In the genomic region with DNA sequence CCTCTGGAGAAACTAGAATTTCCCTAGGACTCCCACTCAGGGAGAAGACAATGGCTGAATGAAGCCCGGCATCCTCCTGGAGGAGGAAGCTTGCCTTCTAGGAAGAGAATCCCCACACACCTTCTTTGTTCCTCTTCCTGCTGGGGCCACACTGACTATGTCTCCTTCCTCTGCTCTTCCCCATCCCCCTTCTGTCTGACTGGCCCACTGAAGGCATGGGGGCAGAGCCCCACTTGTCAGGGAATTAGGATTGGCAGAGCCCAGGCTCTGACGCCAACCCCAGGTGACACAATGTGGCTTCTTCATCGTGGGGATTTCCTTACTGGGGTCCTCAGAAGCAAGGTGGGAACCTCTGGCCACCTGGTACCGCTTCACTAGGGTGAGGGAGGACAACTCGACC, we compare ENCODE assay signal across 17 mouse cellular contexts. TPM values are rescaled to one million over a fixed set of nuclear protein-coding genes. Genes with fewer than 3 reads are reported as not detected.
DNase-seq lines count a peak whose midpoint lies in the region; ATAC-seq and TF ChIP-seq lines count a peak whose summit lies in the region.
"Had no signal": no experiment of that assay in that cellular context is flagged by ENCODE, and none has a peak within 500 bp of the region (broad histone marks: within the 10 kb centered on the region; RNA-seq: fewer than 3 reads in every experiment).

No protein-coding gene starts in this region.

- 66% methylated on average over 5 of the region's 5 CpGs for WGBS in hindbrain, embryonic 12.5 days
- 68% methylated on average over 5 of the region's 5 CpGs for WGBS in hindbrain, embryonic 14.5 days
- 59% methylated on average over 5 of the region's 5 CpGs for WGBS in thymus, adult 2 months
- WGBS in limb, embryonic 11.5 days: 64% methylated on average over 5 of the region's 5 CpGs
- whole genome bisulfite sequencing in neural tube, embryonic 15.5 days: 73% methylated on average over 5 of the region's 5 CpGs

- no peak for TF ChIP-seq CTCF in thymus, adult 2 months (IDR thresholded peaks at IDR 0.05; ENCODE audit: borderline replicate concordance, control insufficient read depth, extremely low read depth, insufficient read depth, low read length, poor library complexity)

- DNase-seq in hindbrain, embryonic 14.5 days (ENCODE audit: low spot score): no peak
- peak; percentile 12 for DNase-seq in thymus, postnatal 14 days
- DNase-seq in thymus, adult 2 months: no peak
- DNase-seq in limb, embryonic 11.5 days (ENCODE audit: low spot score): no peak
- DNase-seq in urinary bladder, postnatal 4 days (ENCODE audit: low spot score in 2 of 2): no peak
- DNase-seq in urinary bladder, postnatal 14 days (ENCODE audit: low spot score): no peak
- DNase-seq: embryo, embryonic 11 days; gastrocnemius, postnatal 14 days; heart, postnatal 10 days; kidney, postnatal 4 days; lung, postnatal 14 days; right cerebral cortex, postnatal 25 days; thymus, postnatal 25 days had no signal

- H3K9ac ChIP-seq in hindbrain, embryonic 12.5 days: no peak overlapping the region
- no peak overlapping the region for H3K9ac ChIP-seq in hindbrain, embryonic 14.5 days
- H3K9ac ChIP-seq in limb, embryonic 11.5 days (ENCODE audit: low read length): 0 out of 2 replicates have a peak overlapping the region, but pooled peaks have one; percentile 2
- no peak overlapping the region for H3K9ac ChIP-seq in neural tube, embryonic 15.5 days (replicated peaks)
- H3K9ac ChIP-seq: liver, embryonic 15.5 days had no signal

- TF ChIP-seq POLR2A in thymus, adult 2 months (IDR thresholded peaks at IDR 0.05; ENCODE audit: control insufficient read depth, extremely low read depth, insufficient read depth, low read length, poor library complexity): no peak

- no peak overlapping the region for H3K4me2 ChIP-seq in hindbrain, embryonic 12.5 days (replicated peaks)
- H3K4me2 ChIP-seq in hindbrain, embryonic 14.5 days (replicated peaks): no peak overlapping the region
- no peak overlapping the region for H3K4me2 ChIP-seq in limb, embryonic 11.5 days (ENCODE audit: low read depth, severe bottlenecking)
- peak overlapping the region; percentile 70; the same call in 1 of the 2 replicates for H3K4me2 ChIP-seq in neural tube, embryonic 15.5 days

- peak overlapping the region; percentile 80; the same call in 1 of the 2 replicates for H3K27ac ChIP-seq in hindbrain, embryonic 12.5 days
- no peak overlapping the region for H3K27ac ChIP-seq in hindbrain, embryonic 14.5 days
- no peak overlapping the region for H3K27ac ChIP-seq in thymus, adult 2 months (ENCODE audit: control insufficient read depth, insufficient read depth, low read length)
- no peak overlapping the region for H3K27ac ChIP-seq in limb, embryonic 11.5 days (replicated peaks; ENCODE audit: low read depth, low read length)
- H3K27ac ChIP-seq in neural tube, embryonic 15.5 days (replicated peaks): no peak overlapping the region
- H3K27ac ChIP-seq: liver, embryonic 15.5 days had no signal

- no peak for ATAC-seq in hindbrain, embryonic 12.5 days (ENCODE audit: low FRiP score)
- no peak for ATAC-seq in hindbrain, embryonic 14.5 days (ENCODE audit: low FRiP score)
- no peak for ATAC-seq in limb, embryonic 11.5 days (ENCODE audit: insufficient number of reproducible peaks, low FRiP score, low TSS enrichment, low read depth)
- ATAC-seq in neural tube, embryonic 15.5 days (ENCODE audit: low FRiP score): no peak

- no peaks in the 10 kb centered on the region for H3K27me3 ChIP-seq in hindbrain, embryonic 12.5 days
- no peaks in the 10 kb centered on the region for H3K27me3 ChIP-seq in hindbrain, embryonic 14.5 days (ENCODE audit: control insufficient read depth, insufficient read depth, low read length)
- H3K27me3 ChIP-seq in thymus, adult 2 months (ENCODE audit: control insufficient read depth, insufficient read depth, low read length): no peaks in the 10 kb centered on the region
- no peaks in the 10 kb centered on the region for H3K27me3 ChIP-seq in limb, embryonic 11.5 days (ENCODE audit: control insufficient read depth, insufficient read depth, low read length)
- no peaks in the 10 kb centered on the region for H3K27me3 ChIP-seq in neural tube, embryonic 15.5 days (replicated peaks)
- H3K27me3 ChIP-seq: liver, embryonic 15.5 days had no signal

- H3K9me3 ChIP-seq in hindbrain, embryonic 12.5 days (replicated peaks): no peaks in the 10 kb centered on the region
- no peaks in the 10 kb centered on the region for H3K9me3 ChIP-seq in hindbrain, embryonic 14.5 days (ENCODE audit: control insufficient read depth, low read length)
- H3K9me3 ChIP-seq in limb, embryonic 11.5 days (ENCODE audit: control insufficient read depth, low read length): no peaks in the 10 kb centered on the region
- H3K9me3 ChIP-seq in neural tube, embryonic 15.5 days (replicated peaks): no peaks in the 10 kb centered on the region
- H3K9me3 ChIP-seq: G1E; liver, embryonic 15.5 days had no signal

- peaks cover 39% of the 10 kb centered on the region for H3K4me1 ChIP-seq in hindbrain, embryonic 12.5 days
- H3K4me1 ChIP-seq in hindbrain, embryonic 14.5 days (replicated peaks; ENCODE audit: control insufficient read depth, insufficient read depth, low read length): peaks cover 25% of the 10 kb centered on the region
- H3K4me1 ChIP-seq in thymus, adult 2 months (replicated peaks; ENCODE audit: control insufficient read depth, insufficient read depth, low read length): peaks cover 22% of the 10 kb centered on the region
- peaks cover 17% of the 10 kb centered on the region for H3K4me1 ChIP-seq in limb, embryonic 11.5 days (ENCODE audit: control insufficient read depth, insufficient read depth, low read length)
- peaks cover 40% of the 10 kb centered on the region for H3K4me1 ChIP-seq in neural tube, embryonic 15.5 days

- no peak overlapping the region for H3K4me3 ChIP-seq in hindbrain, embryonic 12.5 days
- H3K4me3 ChIP-seq in hindbrain, embryonic 14.5 days (replicated peaks; ENCODE audit: low read length): no peak overlapping the region
- no peak overlapping the region for H3K4me3 ChIP-seq in thymus, adult 2 months (ENCODE audit: control insufficient read depth, insufficient read depth, low read length)
- H3K4me3 ChIP-seq in limb, embryonic 11.5 days (ENCODE audit: low read depth, low read length): no peak overlapping the region
- H3K4me3 ChIP-seq in neural tube, embryonic 15.5 days (replicated peaks): no peak overlapping the region

- no peaks in the 10 kb centered on the region for H3K36me3 ChIP-seq in hindbrain, embryonic 12.5 days
- no peaks in the 10 kb centered on the region for H3K36me3 ChIP-seq in hindbrain, embryonic 14.5 days (replicated peaks; ENCODE audit: control insufficient read depth, insufficient read depth)
- no peaks in the 10 kb centered on the region for H3K36me3 ChIP-seq in thymus, adult 2 months (ENCODE audit: control insufficient read depth, insufficient read depth, low read length)
- no peaks in the 10 kb centered on the region for H3K36me3 ChIP-seq in limb, embryonic 11.5 days (ENCODE audit: control insufficient read depth, insufficient read depth, low read length)
- H3K36me3 ChIP-seq in neural tube, embryonic 15.5 days: no peaks in the 10 kb centered on the region
- H3K36me3 ChIP-seq: G1E; liver, embryonic 15.5 days had no signal

RNA-seq across cellular contexts. Expression of a gene that starts 18.3 kb away (rescaled TPM):
- 17.1 and 19.0 TPM in 2 replicates for polyA plus RNA-seq in hindbrain, embryonic 12.5 days (2016; fragmentation: Nextera tagmentation; extraction: Ambion mirVana)
- polyA plus RNA-seq in hindbrain, embryonic 14.5 days (2014; fragmentation: Nextera tagmentation; extraction: Ambion mirVana): 18.0 and 19.1 TPM in 2 replicates
- 24.2 and 24.3 TPM in 2 replicates for polyA plus RNA-seq in thymus, adult 2 months (2012; rRNA removed)
- 7.1 and 7.3 TPM in 2 replicates for polyA plus RNA-seq in limb, embryonic 11.5 days (2014; fragmentation: Nextera tagmentation; extraction: Ambion mirVana)
- polyA plus RNA-seq in neural tube, embryonic 15.5 days (2015; fragmentation: Nextera tagmentation; extraction: Ambion mirVana): 13.2 and 15.5 TPM in 2 replicates
